Mouse (Mus musculus): ENCODE results near the gene Zfp94. TPM values are rescaled to one million over a fixed set of nuclear protein-coding genes. Genes with fewer than 3 reads are reported as not detected.

The Zfp94 gene
- total and polyA plus RNA-seq, 2 experiments from 2014 or later = 15.8 to 19.3 TPM

DNA sequence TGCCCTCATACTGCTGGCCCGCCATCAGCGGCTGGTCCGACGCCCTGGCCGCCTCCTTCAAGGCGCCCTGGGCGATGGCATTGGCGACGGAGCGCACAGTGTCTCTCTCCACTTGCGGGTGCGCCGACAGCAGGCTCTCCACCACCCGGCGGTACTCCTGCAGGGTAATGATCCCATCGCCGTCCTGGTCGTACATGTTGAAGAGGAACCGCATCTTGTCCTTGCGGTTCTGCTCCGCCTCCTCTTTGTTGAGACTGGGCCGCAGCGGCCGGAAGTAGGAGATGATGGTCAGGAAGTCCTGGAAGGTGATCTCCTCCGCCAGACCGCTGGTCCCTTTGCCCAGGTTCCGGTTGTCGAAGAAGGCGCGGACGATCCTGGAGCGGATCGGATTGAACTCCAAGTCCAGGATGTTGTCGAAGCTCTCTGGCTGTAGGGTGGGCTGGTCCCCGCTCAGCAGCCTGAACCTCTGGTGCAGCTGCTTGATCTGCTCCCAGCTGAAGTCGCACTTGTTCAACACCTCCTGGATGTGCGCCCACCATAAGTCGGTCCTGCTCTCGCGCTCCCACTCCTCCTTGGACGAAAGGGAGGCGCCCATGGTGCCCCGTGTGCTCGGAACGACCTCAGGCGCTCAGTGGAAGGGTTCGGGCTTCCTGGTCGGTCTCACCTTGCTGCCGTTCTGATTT is 17.0 kb upstream of the Zfp94 start, which contains the start of gene Tescl:
Tescl (minus strand) TSS at position 633 of the 683 bp plus-strand sequence.
- Histone ChIP-seq H3K9me3 (ENCODE audit: low read length) (no peaks in the 10 kb centered on the region), H3K27me3 (ENCODE audit: insufficient read depth, low read length) (peaks cover 13% of the 10 kb centered on the region), H3K27ac (ENCODE audit: low read depth, low read length) (no peak within 1 kb of the TSS), H3K4me1 (ENCODE audit: insufficient read depth) (no peaks in the 10 kb centered on the region), H3K9ac (no peak within 1 kb of the TSS), H3K36me3 (ENCODE audit: insufficient read depth) (no peaks in the 10 kb centered on the region), H3K4me2 (ENCODE audit: low read depth) (no peak within 1 kb of the TSS), H3K4me3 (ENCODE audit: low read depth, low read length) (no peak within 1 kb of the TSS)
- WGBS = 54% methylated on average over 49 of the region's 49 CpGs
- ATAC-seq = no peak
- no peak for TF ChIP-seq CTCF (IDR thresholded peaks at IDR 0.05; ENCODE audit: low read depth)
- DNase-seq = no peak

DNA sequence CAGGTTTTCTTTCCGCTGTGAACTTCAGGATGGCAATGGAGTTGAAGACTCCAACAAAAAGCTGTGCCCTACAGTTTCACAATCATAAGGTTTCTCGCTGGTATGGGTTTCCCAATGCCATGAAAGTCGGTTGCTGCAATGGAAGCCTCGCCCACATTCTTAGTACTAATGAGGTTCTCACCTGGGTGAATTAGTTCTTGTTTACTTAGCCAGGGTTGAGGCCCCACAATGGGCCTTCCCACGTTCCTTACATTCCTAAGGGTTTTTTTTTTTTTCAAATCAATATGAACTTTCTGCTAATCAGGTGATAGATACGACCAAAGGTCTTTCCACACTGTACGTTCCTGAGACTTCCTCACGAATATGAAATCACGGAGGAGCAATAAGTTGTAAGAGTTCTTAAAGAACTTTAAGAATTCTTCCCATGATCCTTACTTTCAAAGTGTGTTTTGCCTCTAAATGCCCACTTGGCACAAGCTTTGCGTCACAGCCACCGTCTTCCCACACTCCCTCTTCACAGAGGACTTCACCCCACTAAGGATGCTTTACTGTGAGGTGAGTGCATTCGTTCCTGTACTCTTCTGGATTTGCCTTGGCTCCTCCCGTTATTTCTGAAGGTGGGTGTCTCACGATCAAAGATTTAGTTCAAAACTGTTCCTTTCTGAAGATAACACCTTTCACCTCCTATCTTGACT is 11.0 kb upstream of the Zfp94 start:
- Histone ChIP-seq H3K27ac (ENCODE audit: low read depth, low read length) (no peak overlapping the region), H3K4me1 (ENCODE audit: insufficient read depth) (0 out of 2 replicates have a peak, but pooled peaks cover 9% of the 10 kb centered on the region), H3K36me3 (ENCODE audit: insufficient read depth) (no peaks in the 10 kb centered on the region), H3K9ac (no peak overlapping the region), H3K9me3 (ENCODE audit: low read length) (peaks cover 5% of the 10 kb centered on the region; the same call in 1 of the 2 replicates), H3K27me3 (ENCODE audit: insufficient read depth, low read length) (no peaks in the 10 kb centered on the region), H3K4me3 (ENCODE audit: low read depth, low read length) (no peak overlapping the region), H3K4me2 (ENCODE audit: low read depth) (no peak overlapping the region)
- DNase-seq (no peak), ATAC-seq (no peak)
- WGBS = 91% methylated on average over 14 of the region's 14 CpGs
- TF ChIP-seq CTCF (IDR thresholded peaks at IDR 0.05; ENCODE audit: low read depth) = no peak

DNA sequence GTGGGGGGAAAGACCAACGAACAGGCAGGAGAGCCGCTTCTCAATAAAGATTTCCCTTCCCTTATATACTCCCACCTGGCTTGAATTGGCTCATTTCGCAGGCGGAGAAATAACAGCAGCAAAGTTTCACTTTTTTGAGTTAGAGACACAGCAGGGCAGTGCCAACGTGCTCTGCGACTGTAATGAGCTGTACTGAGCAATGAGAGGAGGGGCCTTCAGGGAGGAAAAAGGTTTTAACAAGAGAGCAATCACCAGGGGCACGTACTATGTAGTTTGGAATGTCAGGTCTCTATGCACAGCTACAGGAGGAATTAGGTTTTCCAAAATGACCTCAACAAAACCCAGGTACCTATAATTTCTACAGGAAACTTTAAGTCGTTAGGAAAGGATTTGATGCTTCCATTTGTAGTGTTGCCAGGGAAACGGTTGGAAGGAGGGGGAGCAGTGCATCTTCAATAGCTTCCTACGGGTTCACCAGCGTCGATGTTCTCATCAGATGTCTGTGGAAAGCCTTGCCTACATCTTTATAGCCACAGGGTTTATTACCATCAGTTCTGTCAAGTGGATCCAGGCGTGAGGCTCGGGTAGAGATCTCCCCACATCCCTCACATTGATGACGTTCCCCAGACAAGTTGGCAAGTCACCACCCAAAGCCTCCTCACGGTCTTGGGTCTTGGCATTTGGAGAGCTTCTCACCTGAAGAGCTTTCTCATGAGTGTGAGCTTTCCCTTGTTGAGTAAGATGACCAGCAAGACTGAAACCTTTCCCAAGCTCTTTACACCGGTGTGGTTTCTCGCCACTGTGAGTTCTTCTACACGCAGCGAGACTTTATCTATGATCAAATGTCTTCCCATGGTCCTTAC is 10.0 kb upstream of the Zfp94 start:
- Histone ChIP-seq H3K4me1 (ENCODE audit: insufficient read depth) (0 out of 2 replicates have a peak, but pooled peaks cover 9% of the 10 kb centered on the region), H3K9ac (peak overlapping the region; percentile 28; the same call in 1 of the 2 replicates), H3K4me2 (ENCODE audit: low read depth) (peak overlapping the region; percentile 53), H3K9me3 (ENCODE audit: low read length) (peaks cover 5% of the 10 kb centered on the region; the same call in 1 of the 2 replicates), H3K27me3 (ENCODE audit: insufficient read depth, low read length) (no peaks in the 10 kb centered on the region), H3K36me3 (ENCODE audit: insufficient read depth) (no peaks in the 10 kb centered on the region), H3K27ac (ENCODE audit: low read depth, low read length) (peak overlapping the region; percentile 59; the same call in 1 of the 2 replicates), H3K4me3 (ENCODE audit: low read depth, low read length) (peak overlapping the region; percentile 30; the same call in 1 of the 2 replicates)
- peak; percentile 55 for DNase-seq
- TF ChIP-seq CTCF (IDR thresholded peaks at IDR 0.05; ENCODE audit: low read depth) = no peak
- peak; percentile 73 for ATAC-seq
- 33% methylated on average over 20 of the region's 20 CpGs for WGBS

DNA sequence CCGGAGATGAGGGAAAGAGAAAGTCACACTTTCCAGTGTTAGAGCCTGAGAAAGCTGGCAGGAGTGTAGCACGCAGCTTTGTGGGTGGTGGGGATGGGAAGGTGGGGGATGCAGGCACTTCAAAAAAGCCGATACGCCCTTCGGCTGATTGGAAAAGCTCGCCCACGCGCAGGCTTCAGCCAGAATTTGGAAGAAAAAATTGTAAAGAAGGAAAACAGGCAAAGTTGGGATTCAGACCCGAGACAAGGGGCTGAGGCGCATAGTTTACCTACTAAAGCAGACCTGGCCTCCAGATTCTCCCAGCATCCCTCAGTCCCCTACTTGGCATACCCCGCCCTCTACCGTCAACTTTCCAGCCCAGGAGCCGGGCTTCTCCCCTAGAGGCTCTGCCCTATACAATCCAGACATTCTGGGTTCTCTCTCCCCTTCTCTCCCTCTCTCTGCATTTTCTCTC is 9.2 kb upstream of the Zfp94 start:
- H3K9ac ChIP-seq = peak overlapping the region; percentile 28; the same call in 1 of the 2 replicates
- H3K27ac ChIP-seq (ENCODE audit: low read depth, low read length) = peak overlapping the region; percentile 59; the same call in 1 of the 2 replicates
- 0 out of 2 replicates have a peak, but pooled peaks cover 9% of the 10 kb centered on the region for H3K4me1 ChIP-seq (ENCODE audit: insufficient read depth)
- DNase-seq (peak; percentile 27), ATAC-seq (peak; percentile 44)
- H3K27me3 ChIP-seq (ENCODE audit: insufficient read depth, low read length) = no peaks in the 10 kb centered on the region
- WGBS = 2% methylated on average over 13 of the region's 13 CpGs
- H3K9me3 ChIP-seq (ENCODE audit: low read length) = peaks cover 5% of the 10 kb centered on the region; the same call in 1 of the 2 replicates
- peak overlapping the region; percentile 53 for H3K4me2 ChIP-seq (ENCODE audit: low read depth)
- no peaks in the 10 kb centered on the region for H3K36me3 ChIP-seq (ENCODE audit: insufficient read depth)
- TF ChIP-seq CTCF (IDR thresholded peaks at IDR 0.05; ENCODE audit: low read depth) = no peak
- H3K4me3 ChIP-seq (ENCODE audit: low read depth, low read length) = peak overlapping the region; percentile 30

DNA sequence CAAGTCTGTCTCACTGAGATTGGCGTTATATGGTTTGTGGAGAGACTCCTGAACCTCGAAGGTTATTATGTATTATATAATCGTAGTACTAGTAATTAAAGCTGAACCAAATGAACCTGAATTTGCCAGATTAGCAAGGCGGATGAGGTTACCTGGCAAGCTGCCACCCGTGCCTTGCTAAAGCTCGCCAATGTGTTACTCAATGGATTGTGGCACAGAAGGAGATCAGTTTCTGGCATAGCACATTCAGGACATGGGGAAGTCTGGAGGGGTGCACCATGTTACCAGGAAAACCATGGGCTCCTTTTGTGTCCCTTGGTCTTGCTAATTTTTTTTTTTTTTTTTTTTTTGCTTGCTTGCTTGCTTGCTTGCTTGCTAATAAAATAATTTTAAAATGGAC is 8.7 kb upstream of the Zfp94 start:
- Histone ChIP-seq H3K36me3 (ENCODE audit: insufficient read depth) (no peaks in the 10 kb centered on the region), H3K9me3 (ENCODE audit: low read length) (peaks cover 5% of the 10 kb centered on the region; the same call in 1 of the 2 replicates), H3K4me1 (ENCODE audit: insufficient read depth) (0 out of 2 replicates have a peak, but pooled peaks cover 9% of the 10 kb centered on the region), H3K27me3 (ENCODE audit: insufficient read depth, low read length) (no peaks in the 10 kb centered on the region), H3K4me3 (ENCODE audit: low read depth, low read length) (0 out of 2 replicates have a peak overlapping the region, but pooled peaks have one; percentile 30), H3K9ac (no peak overlapping the region), H3K27ac (ENCODE audit: low read depth, low read length) (no peak overlapping the region), H3K4me2 (ENCODE audit: low read depth) (peak overlapping the region; percentile 53; the same call in 1 of the 2 replicates)
- ATAC-seq = no peak
- DNase-seq = peak; percentile 25
- WGBS = 29% methylated on average over 6 of the region's 6 CpGs
- TF ChIP-seq CTCF (IDR thresholded peaks at IDR 0.05; ENCODE audit: low read depth) = no peak

DNA sequence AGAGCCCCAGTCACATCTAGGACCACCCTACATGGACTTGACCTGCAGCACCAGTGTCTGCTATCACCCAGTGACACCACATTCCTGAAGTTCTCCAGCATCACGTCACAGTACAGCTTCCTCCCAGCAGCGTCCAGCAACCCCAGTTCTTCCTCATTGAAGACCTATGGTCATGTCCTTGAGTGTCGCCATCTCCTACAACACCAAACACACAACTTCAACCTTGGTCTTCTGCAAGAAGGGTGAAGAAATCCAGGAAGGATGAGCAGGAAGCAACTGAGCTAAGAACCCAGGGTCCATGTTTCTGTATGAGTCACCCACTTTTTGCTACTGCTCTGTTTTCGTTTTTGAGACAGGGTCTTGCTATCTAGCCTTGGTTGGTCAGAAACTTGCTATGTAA is 6.1 kb upstream of the Zfp94 start:
- DNase-seq = no peak
- no peak overlapping the region for H3K4me3 ChIP-seq (ENCODE audit: low read depth, low read length)
- 84% methylated on average over 4 of the region's 4 CpGs for WGBS
- no peak for TF ChIP-seq CTCF (IDR thresholded peaks at IDR 0.05; ENCODE audit: low read depth)
- H3K36me3 ChIP-seq (ENCODE audit: insufficient read depth) = no peaks in the 10 kb centered on the region
- no peak for ATAC-seq
- H3K27me3 ChIP-seq (ENCODE audit: insufficient read depth, low read length) = no peaks in the 10 kb centered on the region
- no peak overlapping the region for H3K4me2 ChIP-seq (ENCODE audit: low read depth)
- H3K9me3 ChIP-seq (ENCODE audit: low read length) = peaks cover 5% of the 10 kb centered on the region; the same call in 1 of the 2 replicates
- no peak overlapping the region for H3K27ac ChIP-seq (ENCODE audit: low read depth, low read length)
- H3K4me1 ChIP-seq (ENCODE audit: insufficient read depth) = 0 out of 2 replicates have a peak, but pooled peaks cover 9% of the 10 kb centered on the region
- H3K9ac ChIP-seq = no peak overlapping the region
